Mouse (Mus musculus) kidney, adult 10 weeks (tissue): ENCODE results near the gene Serpinb1b. TPM values are rescaled to one million over a fixed set of nuclear protein-coding genes. Genes with fewer than 3 reads are reported as not detected.

Experiments used
- polyA plus RNA-seq: library from polyadenylated mRNA; stranded (reverse); fragments of 350-450 nt; fragmentation: Illumina TruSeq; extraction: RNeasy Lipid Tissue Mini Kit (QIAGEN cat#74804); gene quantifications from one replicate; pipeline ENCODE4 v1.2.3, GENCODE M21; 2014; ENCODE audit warnings: low read depth, low replicate concordance

Serpinb1b gene
- polyA plus RNA-seq = not detected

GRCm38 (mm10) chr13:33078056-33078705 lies at the start of gene Serpinb1b:
Gene Serpinb1b, plus strand, starts transcription at chr13:33078575.

Other genes with a start within 250 kb of the Serpinb1b start
- gene Serpinb1a, start 227.4 kb upstream of the Serpinb1b start, polyA plus RNA-seq = 32.9 TPM
- not detected for gene Serpinb1c, start 180.4 kb upstream of the Serpinb1b start, polyA plus RNA-seq
- gene Serpinb6b, start 113.4 kb upstream of the Serpinb1b start, polyA plus RNA-seq = 33.2 TPM
- gene Serpinb9, start 75.3 kb upstream of the Serpinb1b start, polyA plus RNA-seq = 72.2 TPM
- gene Serpinb9b, start 51.2 kb upstream of the Serpinb1b start, polyA plus RNA-seq = not detected
- not detected for gene Serpinb9c, start 81.2 kb downstream of the Serpinb1b start, polyA plus RNA-seq
- gene Serpinb9d, start 114.4 kb downstream of the Serpinb1b start, polyA plus RNA-seq = not detected
- gene Serpinb9e, start 171.0 kb downstream of the Serpinb1b start, polyA plus RNA-seq = not detected
- not detected for gene Serpinb9f, start 245.5 kb downstream of the Serpinb1b start, polyA plus RNA-seq